Mouse (Mus musculus): ENCODE data around the gene Mobp. TPM values are rescaled to one million over a fixed set of nuclear protein-coding genes. Genes with fewer than 3 reads are reported as not detected.

Gene Mobp
- polyA plus RNA-seq, 1 experiment from 2014 or later: 0.60 TPM

Other genes with a start within 250 kb of the Mobp start
- gene Gorasp1, start 212.1 kb upstream of the Mobp start, polyA plus RNA-seq (2014; fragmentation: Nextera tagmentation; extraction: Ambion mirVana): 18.3 and 20.1 TPM in 2 replicates
- gene Ttc21a, start 212.1 kb upstream of the Mobp start, polyA plus RNA-seq (2014; fragmentation: Nextera tagmentation; extraction: Ambion mirVana): 0.10 and 0.33 TPM in 2 replicates
- 1.5 and 2.1 TPM in 2 replicates for gene Csrnp1, start 165.0 kb upstream of the Mobp start, polyA plus RNA-seq (2014; fragmentation: Nextera tagmentation; extraction: Ambion mirVana)
- 0.06 and 0.13 TPM in 2 replicates for gene Xirp1, start 126.1 kb upstream of the Mobp start, polyA plus RNA-seq (2014; fragmentation: Nextera tagmentation; extraction: Ambion mirVana)
- 2.4 and 3.4 TPM in 2 replicates for gene Cx3cr1, start 79.8 kb upstream of the Mobp start, polyA plus RNA-seq (2014; fragmentation: Nextera tagmentation; extraction: Ambion mirVana)
- not detected in 2 replicates for gene Ccr8, start 57.6 kb upstream of the Mobp start, polyA plus RNA-seq (2014; fragmentation: Nextera tagmentation; extraction: Ambion mirVana)
- gene Slc25a38, start 39.3 kb upstream of the Mobp start, polyA plus RNA-seq (2014; fragmentation: Nextera tagmentation; extraction: Ambion mirVana): 33.2 and 36.9 TPM in 2 replicates
- 1,419 and 1,591 TPM in 2 replicates for gene Rpsa, start 22.0 kb upstream of the Mobp start, polyA plus RNA-seq (2014; fragmentation: Nextera tagmentation; extraction: Ambion mirVana)
- 0.43 and 0.59 TPM in 2 replicates for gene Myrip, start 151.8 kb downstream of the Mobp start, polyA plus RNA-seq (2014; fragmentation: Nextera tagmentation; extraction: Ambion mirVana)

Measured in embryonic facial prominence, embryonic 11.5 days (tissue).